Mouse (Mus musculus) kidney, adult 2 months (tissue): ENCODE measurements around the gene Syt12.

Source experiments
- CTCF ChIP-seq: fragments of 200-500 bp; conservative IDR thresholded peaks from 2 replicates; pipeline ENCODE4 v1.5.1; 2011; ENCODE audit warnings: low read depth, mild to moderate bottlenecking, control low read depth, low read length, moderate library complexity, mixed read lengths; ENCODE audit not compliant: insufficient read depth, insufficient read length
- POLR2A ChIP-seq: fragments of 200-500 bp; IDR thresholded peaks from one replicate; pipeline ENCODE4 v1.6.1; 2011; ENCODE audit warnings: low read depth, low read length, control low read depth

- TF ChIP-seq POLR2A (no peak), CTCF (no peak)
Observed at GRCm38 (mm10) chr19:4422581-4422980, 54.7 kb downstream of the Syt12 start.
